Mouse (Mus musculus) thymus, adult 2 months (tissue): ENCODE data around the gene Klf15. TPM values are rescaled to one million over a fixed set of nuclear protein-coding genes. Genes with fewer than 3 reads are reported as not detected.

Experiments used
- DNase-seq: peaks from one replicate; pipeline ENCODE4 v3.0.0; 2021
- H3K27ac ChIP-seq: fragments of 200-500 bp; 2 replicates; pipeline ENCODE4 v1.5.1; 2012; ENCODE audit warnings: low read length, control low read depth; ENCODE audit not compliant: control insufficient read depth, insufficient read depth
- H3K27me3 ChIP-seq: fragments of 200-500 bp; 2 replicates; pipeline ENCODE4 v1.6.1; 2012; ENCODE audit warnings: mild to moderate bottlenecking, low read length, moderate library complexity, mixed read lengths; ENCODE audit not compliant: control insufficient read depth, insufficient read depth
- H3K36me3 ChIP-seq: fragments of 200-500 bp; 2 replicates; pipeline ENCODE4 v1.6.1; 2012; ENCODE audit warnings: mild to moderate bottlenecking, low read length, moderate library complexity; ENCODE audit not compliant: control insufficient read depth, insufficient read depth
- H3K4me1 ChIP-seq: fragments of 200-500 bp; replicated peaks from 2 replicates; pipeline ENCODE4 v1.6.1; 2012; ENCODE audit warnings: low read length; ENCODE audit not compliant: control insufficient read depth, insufficient read depth
- H3K4me3 ChIP-seq: fragments of 200-500 bp; 2 replicates; pipeline ENCODE4 v1.5.1; 2012; ENCODE audit warnings: mild to moderate bottlenecking, low read length, control low read depth, moderate library complexity; ENCODE audit not compliant: control insufficient read depth, insufficient read depth
- CTCF ChIP-seq: fragments of 200-500 bp; IDR thresholded peaks from 2 replicates; pipeline ENCODE4 v1.5.1; 2012; ENCODE audit warnings: mild to moderate bottlenecking, control low read depth, low read length, moderate library complexity, borderline replicate concordance; ENCODE audit not compliant: control insufficient read depth, poor library complexity, insufficient read depth; ENCODE audit errors: extremely low read depth
- POLR2A ChIP-seq: fragments of 200-500 bp; IDR thresholded peaks from 2 replicates; pipeline ENCODE4 v1.6.1; 2012; ENCODE audit warnings: mild to moderate bottlenecking, low read length, control low read depth, moderate library complexity; ENCODE audit not compliant: control insufficient read depth, poor library complexity, insufficient read depth; ENCODE audit errors: extremely low read depth
- WGBS: fragments of 180-500 bp; shearing (Covaris S2); methylation state at CpG from one replicate; pipeline ENCODE4 v1.1.7; 2018; 5-methylcytosine and 5-hydroxymethylcytosine counted together
- polyA plus RNA-seq: library from polyadenylated mRNA; depleted of rRNA; stranded (reverse); fragments of >200 nt; gene quantifications from 2 replicates; pipeline ENCODE4 v1.2.3, GENCODE M21; 2012

The Klf15 gene
- polyA plus RNA-seq, 1 experiment, result 23.8 TPM

DNA sequence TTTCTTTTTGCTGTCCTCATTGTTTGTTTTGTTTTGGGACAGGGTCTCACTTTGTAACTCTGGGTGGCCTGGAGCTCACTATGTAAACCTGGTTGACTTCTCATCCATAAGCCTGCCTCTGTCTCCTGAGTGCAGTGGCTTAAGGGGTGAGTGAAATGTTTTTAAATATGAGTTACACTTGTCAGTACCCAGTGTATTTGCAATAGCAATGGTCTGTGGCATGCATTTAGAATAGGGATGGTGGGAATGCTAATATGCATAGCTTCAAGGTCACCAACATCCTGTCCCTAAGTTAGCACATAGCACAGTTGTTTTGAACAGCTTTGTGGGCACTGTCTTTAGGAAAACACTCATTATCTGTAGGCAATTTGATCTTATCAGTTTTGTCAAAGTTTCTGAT is 45.1 kb downstream of the Klf15 start:
- no peak overlapping the region for H3K27ac ChIP-seq
- TF ChIP-seq POLR2A, result no peak

DNA sequence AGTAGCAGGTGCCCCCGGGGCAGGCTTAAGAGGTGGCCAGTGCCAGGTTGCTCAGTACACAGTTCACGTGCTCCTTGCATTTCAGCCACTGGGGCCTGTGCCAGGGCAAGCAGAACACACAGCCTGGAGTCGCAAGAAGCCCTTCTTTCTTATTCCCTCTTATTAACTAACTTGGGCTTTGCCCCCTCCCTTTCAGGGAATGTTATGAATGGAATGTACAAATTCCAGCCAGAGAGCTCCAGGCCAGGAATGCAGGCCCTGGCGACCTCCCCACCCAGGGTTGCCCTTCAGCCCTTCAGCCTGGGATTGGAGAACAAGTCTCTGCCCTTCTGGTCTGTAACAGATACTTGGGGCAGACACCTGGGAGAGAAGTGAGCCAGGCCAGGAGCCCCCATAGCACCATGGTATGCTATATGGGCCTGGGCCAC is 45.8 kb downstream of the Klf15 start:
- no peak for TF ChIP-seq CTCF
- TF ChIP-seq POLR2A, result no peak
- Histone ChIP-seq H3K27ac (no peak overlapping the region), H3K4me1 (no peaks in the 10 kb centered on the region), H3K4me3 (no peak overlapping the region), H3K36me3 (no peaks in the 10 kb centered on the region), H3K27me3 (no peaks in the 10 kb centered on the region)
- no peak for DNase-seq
- WGBS, result 92% methylated on average over 4 of the region's 4 CpGs

More for the DNA sequence above, 45.1 kb downstream of the Klf15 start:
- no peaks in the 10 kb centered on the region for H3K4me1 ChIP-seq
- no peaks in the 10 kb centered on the region for H3K36me3 ChIP-seq
- no peak for DNase-seq
- no peaks in the 10 kb centered on the region for H3K27me3 ChIP-seq
- no peak overlapping the region for H3K4me3 ChIP-seq

DNA sequence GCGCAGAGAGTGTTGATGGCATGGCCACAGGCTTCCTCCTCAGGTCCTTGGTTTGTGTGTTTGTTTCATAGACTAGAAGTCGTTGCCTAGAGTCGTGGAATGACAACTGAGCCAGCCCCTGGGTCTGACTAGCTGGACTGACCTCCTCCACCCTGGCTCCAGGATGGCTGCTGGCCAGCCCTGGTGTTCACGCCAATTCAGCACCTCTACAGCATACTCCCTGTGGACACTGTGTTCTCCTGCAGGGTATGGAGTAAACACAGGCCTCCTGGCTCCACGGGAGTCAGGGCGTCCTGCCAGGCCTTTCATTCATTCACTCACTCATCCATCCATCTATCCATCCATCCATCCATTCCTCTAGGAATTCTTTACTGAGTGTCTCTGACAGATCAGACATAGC is 46.7 kb downstream of the Klf15 start:
- Histone ChIP-seq H3K27ac (no peak overlapping the region), H3K4me3 (no peak overlapping the region), H3K27me3 (no peaks in the 10 kb centered on the region), H3K4me1 (no peaks in the 10 kb centered on the region), H3K36me3 (no peaks in the 10 kb centered on the region)
- WGBS, result 87% methylated on average over 6 of the region's 6 CpGs
- TF ChIP-seq POLR2A (no peak), CTCF (no peak)
- no peak for DNase-seq

DNA sequence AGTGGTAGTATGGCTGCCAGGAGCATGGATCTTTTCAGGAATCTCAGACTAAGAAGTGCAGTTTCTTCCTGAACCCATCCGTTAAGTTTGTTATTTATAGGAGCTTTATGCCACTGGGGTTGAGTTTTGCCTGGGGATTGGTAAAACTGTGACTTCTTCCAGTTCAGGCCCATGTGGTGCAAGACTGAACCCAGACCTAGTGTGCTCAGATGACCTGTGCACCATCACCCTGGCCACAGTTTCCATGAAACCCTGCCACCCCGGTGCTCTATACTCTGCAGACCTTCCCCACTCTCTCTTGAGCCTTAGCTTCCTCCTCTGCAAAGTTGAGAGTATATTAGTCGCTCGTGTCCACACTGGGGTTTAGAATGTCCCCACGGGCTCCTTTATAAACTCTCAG is 50.0 kb downstream of the Klf15 start:
- H3K27ac ChIP-seq, result no peak overlapping the region
- no peaks in the 10 kb centered on the region for H3K36me3 ChIP-seq
- no peak overlapping the region for H3K4me3 ChIP-seq
- TF ChIP-seq POLR2A (no peak), CTCF (no peak)
- no peak for DNase-seq
- 95% methylated on average over 5 of the region's 5 CpGs for WGBS
- no peaks in the 10 kb centered on the region for H3K4me1 ChIP-seq
- no peaks in the 10 kb centered on the region for H3K27me3 ChIP-seq

DNA sequence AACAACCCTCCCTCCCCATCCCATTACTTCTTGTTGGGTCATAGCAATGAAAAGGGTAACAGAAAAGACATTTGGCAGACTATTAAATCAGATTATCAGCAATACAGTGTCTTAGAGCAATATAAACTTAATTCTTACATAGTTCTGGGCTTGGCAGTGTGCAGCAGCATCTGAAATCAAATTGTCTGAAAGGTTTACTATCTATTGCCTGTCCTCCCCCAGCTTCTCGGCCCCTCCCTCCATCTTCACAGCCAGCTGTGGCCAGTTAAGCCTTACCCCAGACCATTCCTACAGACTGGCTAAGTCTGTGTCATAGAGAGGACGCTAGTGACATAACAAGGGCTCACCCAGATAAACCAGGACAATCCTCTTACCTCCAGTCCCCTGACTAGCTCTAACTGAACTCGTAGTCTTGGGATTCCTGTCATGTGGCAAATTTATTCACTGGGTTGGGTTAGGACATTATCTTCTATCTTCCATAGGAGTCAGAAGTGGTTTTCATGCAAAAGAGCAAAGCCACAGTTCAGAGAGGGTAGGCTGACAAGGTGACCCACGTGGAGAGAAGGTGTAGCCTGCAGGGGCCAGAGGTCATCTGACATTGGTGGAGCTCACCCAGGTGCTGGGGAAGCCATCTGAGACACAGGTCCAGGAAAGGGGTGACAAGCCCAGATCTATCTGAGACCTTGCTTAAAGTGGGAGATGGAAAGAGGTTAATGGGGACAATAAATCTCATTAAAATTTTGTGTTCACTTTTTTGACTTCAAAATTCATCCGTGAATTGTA is 50.9 kb downstream of the Klf15 start:
- WGBS, result 78% methylated on average over 5 of the region's 5 CpGs
- H3K36me3 ChIP-seq, result no peaks in the 10 kb centered on the region
- H3K4me3 ChIP-seq, result no peak overlapping the region
- DNase-seq, result no peak
- H3K27ac ChIP-seq, result no peak overlapping the region
- H3K4me1 ChIP-seq, result no peaks in the 10 kb centered on the region
- TF ChIP-seq POLR2A (no peak), CTCF (no peak)
- H3K27me3 ChIP-seq, result no peaks in the 10 kb centered on the region

DNA sequence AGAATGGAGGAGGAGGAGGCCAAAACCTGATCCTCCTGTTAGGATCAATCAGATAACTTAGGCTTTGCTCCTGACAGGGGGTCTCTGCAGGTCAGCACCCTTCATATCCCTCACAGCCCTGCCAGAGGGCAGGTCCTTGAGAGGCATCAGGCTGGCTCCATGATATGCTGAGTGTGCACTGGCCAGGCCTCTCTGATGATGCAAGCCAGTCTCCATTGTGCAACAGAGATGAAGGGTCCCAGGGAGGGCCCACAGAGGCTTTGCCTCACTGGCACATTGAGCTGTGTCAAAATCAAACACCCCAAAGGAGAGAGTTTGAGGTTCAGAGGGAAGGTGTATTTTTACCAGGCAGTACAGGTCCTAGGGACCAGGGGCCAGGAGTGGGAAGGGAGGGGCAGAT is 52.0 kb downstream of the Klf15 start:
- TF ChIP-seq POLR2A (no peak), CTCF (no peak)
- no peaks in the 10 kb centered on the region for H3K36me3 ChIP-seq
- no peak for DNase-seq
- no peak overlapping the region for H3K4me3 ChIP-seq
- no peaks in the 10 kb centered on the region for H3K27me3 ChIP-seq
- H3K27ac ChIP-seq, result no peak overlapping the region
- no peaks in the 10 kb centered on the region for H3K4me1 ChIP-seq
